Mouse (Mus musculus): ENCODE results near the gene Mark3.

DNA sequence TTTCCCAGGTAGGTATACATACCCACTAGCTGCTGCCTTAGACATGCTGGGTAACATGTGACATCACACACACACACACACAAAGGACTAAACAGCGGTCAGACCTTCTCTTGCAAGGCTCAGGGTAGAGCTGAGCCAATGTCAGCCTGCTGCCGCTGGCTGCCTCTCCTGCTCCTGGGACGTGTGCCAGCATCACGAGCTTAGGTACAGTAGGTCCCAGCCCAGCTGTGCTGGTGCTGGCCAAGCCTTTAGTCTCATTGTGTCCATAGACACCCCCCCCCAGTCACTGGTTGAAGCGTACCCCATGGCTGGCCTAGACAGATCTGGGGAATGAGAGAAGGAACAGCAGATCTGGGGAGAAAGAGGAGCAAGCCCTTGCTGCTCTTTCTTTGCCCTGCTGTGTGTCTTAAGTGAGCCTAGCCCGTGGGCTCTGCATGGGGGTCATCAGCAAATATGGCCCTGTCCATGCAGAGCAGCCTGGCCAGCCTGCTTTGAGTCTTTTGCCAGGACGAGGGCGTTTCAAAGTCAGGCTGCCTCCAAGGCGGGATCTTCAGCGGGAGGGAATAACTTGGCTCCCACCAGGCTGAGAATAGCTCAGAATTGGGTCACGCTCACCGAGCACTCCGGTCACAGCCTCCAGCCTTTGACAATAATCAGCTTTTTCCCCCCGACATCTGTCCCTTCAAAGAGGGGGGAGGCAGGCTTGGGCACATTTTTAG, 113.2 kb downstream of the Mark3 start:
- TF ChIP-seq MAX (IDR thresholded peaks at IDR 0.05; ENCODE audit: low read depth) (no peak), REST (IDR thresholded peaks at IDR 0.05; ENCODE audit: insufficient read depth, insufficient read length) (no peak), USF1 (IDR thresholded peaks at IDR 0.05; ENCODE audit: low read depth) (no peak), TCF12 (IDR thresholded peaks at IDR 0.05; ENCODE audit: insufficient read depth, poor library complexity, severe bottlenecking) (no peak), POLR2A (IDR thresholded peaks at IDR 0.05; ENCODE audit: insufficient read length, low read depth) (no peak), MYOD1 (IDR thresholded peaks at IDR 0.05; ENCODE audit: control insufficient read depth in 1 of 3, insufficient read length in 2 of 3, low read depth in 2 of 3) (no peak), POLR2AphosphoS2 (IDR thresholded peaks at IDR 0.05; ENCODE audit: insufficient read length, low read depth) (no peak)

Data from myocyte (in vitro differentiated cells).